Mouse (Mus musculus): ENCODE data around the gene Cdc42ep2. TPM values are rescaled to one million over a fixed set of nuclear protein-coding genes. Genes with fewer than 3 reads are reported as not detected.

Gene Cdc42ep2
- not detected in 2 replicates for polyA plus RNA-seq (2012; ENCODE audit: insufficient read depth, insufficient read length, low replicate concordance, missing spikeins)

DNA sequence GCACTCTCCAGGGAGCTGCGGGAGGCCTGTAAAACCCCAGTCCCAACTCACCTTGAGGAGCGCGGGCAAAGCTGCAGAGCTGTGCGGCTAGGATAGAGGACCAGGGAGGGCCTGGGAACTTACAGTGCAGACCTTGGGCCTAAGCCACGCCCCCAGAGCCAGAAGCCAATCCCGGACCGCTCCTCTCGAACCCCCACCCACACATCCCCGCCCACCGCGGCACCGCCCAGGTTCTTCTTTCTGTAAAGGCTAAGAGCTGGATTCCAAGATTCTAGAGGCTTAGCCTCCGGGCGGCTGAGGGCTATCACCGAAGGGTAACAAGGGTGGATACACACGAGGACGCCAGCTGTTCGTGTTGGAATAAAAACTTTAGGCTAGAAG, at the start of gene Cdc42ep2:
TSS of gene Cdc42ep2 (minus strand) at position 104 of the 381 bp plus-strand sequence.
- TF ChIP-seq CTCF (IDR thresholded peaks at IDR 0.05; ENCODE audit: insufficient read depth, low read depth, low read length) (no peak), POLR2A (IDR thresholded peaks at IDR 0.05; ENCODE audit: insufficient read depth, low read depth, low read length) (no peak; the same call in 1 of the 2 replicates)
- peak within 1 kb of the TSS; percentile 52 for H3K4me3 ChIP-seq (ENCODE audit: insufficient read depth, low read depth, low read length)
- no peak within 1 kb of the TSS; the same call in 1 of the 2 replicates for H3K27ac ChIP-seq (ENCODE audit: insufficient read depth, low read depth, low read length)
- WGBS = under 1% methylated on average over 18 of the region's 18 CpGs
- H3K4me1 ChIP-seq (ENCODE audit: control insufficient read depth, insufficient read depth, low read length) = peaks cover 11% of the 10 kb centered on the region; the same call in 1 of the 2 replicates

DNA sequence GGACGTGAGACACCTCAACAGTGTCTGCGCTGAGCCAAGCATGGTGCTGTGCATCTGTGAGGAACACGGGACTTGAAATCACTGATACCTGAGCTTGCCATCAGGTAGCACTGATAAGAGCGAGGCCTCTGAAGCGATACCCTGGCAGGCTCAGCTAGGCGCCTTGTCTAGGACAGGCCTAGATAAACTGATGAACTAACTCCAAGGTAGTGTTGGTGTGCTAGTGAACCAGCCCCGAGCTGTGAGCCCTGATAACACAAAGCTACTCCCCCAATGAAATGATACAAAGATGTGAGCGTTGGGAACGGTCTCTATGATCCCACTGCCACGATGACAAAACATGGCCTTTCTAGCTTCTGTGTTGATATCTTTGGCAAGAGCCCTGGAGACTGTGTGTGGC, 43.0 kb upstream of the Cdc42ep2 start:
- TF ChIP-seq POLR2A (IDR thresholded peaks at IDR 0.05; ENCODE audit: insufficient read depth, low read depth, low read length) (no peak), CTCF (IDR thresholded peaks at IDR 0.05; ENCODE audit: insufficient read depth, low read depth, low read length) (no peak)
- Histone ChIP-seq H3K4me3 (ENCODE audit: insufficient read depth, low read depth, low read length) (no peak overlapping the region), H3K27ac (ENCODE audit: insufficient read depth, low read depth, low read length) (no peak overlapping the region), H3K4me1 (ENCODE audit: control insufficient read depth, insufficient read depth, low read length) (no peaks in the 10 kb centered on the region)
- WGBS = 89% methylated on average over 10 of the region's 10 CpGs

DNA sequence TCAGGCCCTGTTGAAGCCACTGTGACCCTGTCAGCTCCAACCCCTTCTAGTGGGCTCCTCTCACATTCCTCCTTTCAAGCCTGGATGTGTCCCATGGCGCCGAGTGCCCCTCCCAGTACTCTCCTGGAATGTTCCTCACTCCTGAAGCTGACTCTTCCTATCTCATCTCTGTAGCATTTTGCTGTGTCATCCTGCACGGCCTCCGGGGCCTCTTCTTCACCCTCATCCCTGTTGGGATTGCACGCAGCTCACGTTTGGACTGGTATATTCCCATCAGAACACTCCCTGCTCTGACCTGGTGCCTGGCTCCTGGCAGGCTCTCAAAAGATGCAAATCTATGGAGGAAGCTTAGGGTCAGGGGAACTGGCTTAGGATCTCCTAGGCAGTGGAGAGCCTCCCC, 42.2 kb upstream of the Cdc42ep2 start:
- no peak for TF ChIP-seq CTCF (IDR thresholded peaks at IDR 0.05; ENCODE audit: insufficient read depth, low read depth, low read length)
- TF ChIP-seq POLR2A (IDR thresholded peaks at IDR 0.05; ENCODE audit: insufficient read depth, low read depth, low read length) = no peak
- no peaks in the 10 kb centered on the region for H3K4me1 ChIP-seq (ENCODE audit: control insufficient read depth, insufficient read depth, low read length)
- no peak overlapping the region for H3K27ac ChIP-seq (ENCODE audit: insufficient read depth, low read depth, low read length)
- 81% methylated on average over 6 of the region's 6 CpGs for WGBS
- H3K4me3 ChIP-seq (ENCODE audit: insufficient read depth, low read depth, low read length) = no peak overlapping the region

DNA sequence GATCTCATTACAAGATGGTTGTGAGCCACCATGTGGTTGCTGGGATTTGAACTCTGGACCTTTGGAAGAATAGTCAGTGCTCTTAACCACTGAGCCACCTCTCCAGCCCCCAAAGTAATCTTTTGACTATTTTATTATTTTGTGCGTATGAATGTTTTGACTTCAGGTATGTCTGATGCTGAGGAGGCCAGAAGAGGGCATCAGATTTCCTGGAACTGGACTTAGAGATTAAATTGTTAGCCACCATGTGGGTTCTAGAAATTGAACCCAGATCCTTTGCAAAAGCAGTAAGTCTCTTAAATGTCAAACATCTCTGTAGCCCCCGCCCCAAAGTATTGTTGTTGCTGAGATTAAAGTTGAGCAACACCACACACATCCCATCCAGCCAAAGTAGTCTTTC, 41.3 kb upstream of the Cdc42ep2 start:
- 94% methylated on average over 2 of the region's 2 CpGs for WGBS
- H3K4me1 ChIP-seq (ENCODE audit: control insufficient read depth, insufficient read depth, low read length) = no peaks in the 10 kb centered on the region
- no peak for TF ChIP-seq CTCF (IDR thresholded peaks at IDR 0.05; ENCODE audit: insufficient read depth, low read depth, low read length)
- no peak for TF ChIP-seq POLR2A (IDR thresholded peaks at IDR 0.05; ENCODE audit: insufficient read depth, low read depth, low read length)

DNA sequence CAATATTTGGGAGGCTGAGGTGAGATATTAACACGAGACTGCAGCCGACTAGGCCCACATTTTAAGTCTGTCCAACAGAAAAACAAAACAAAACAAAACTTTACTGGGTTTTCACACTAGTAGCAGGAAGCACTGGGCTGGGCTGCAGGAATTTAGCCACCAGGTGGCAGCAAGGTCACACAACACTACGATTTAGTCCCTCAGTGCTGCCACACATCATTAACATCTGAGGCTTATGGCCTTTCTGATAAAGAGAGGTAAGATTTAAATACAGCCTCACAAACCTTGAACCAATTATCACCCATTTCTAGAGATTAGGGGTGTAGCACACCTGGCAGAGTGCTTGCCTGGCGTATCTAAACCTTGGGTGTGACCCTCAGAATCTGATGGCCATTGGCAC, 40.7 kb upstream of the Cdc42ep2 start:
- H3K4me3 ChIP-seq (ENCODE audit: insufficient read depth, low read depth, low read length) = no peak overlapping the region
- TF ChIP-seq POLR2A (IDR thresholded peaks at IDR 0.05; ENCODE audit: insufficient read depth, low read depth, low read length) (no peak), CTCF (IDR thresholded peaks at IDR 0.05; ENCODE audit: insufficient read depth, low read depth, low read length) (no peak)
- H3K4me1 ChIP-seq (ENCODE audit: control insufficient read depth, insufficient read depth, low read length) = no peaks in the 10 kb centered on the region
- no peak overlapping the region for H3K27ac ChIP-seq (ENCODE audit: insufficient read depth, low read depth, low read length)
- WGBS = 13% methylated on average over 4 of the region's 4 CpGs

More for the DNA sequence above, 41.3 kb upstream of the Cdc42ep2 start:
- H3K27ac ChIP-seq (ENCODE audit: insufficient read depth, low read depth, low read length) = no peak overlapping the region
- no peak overlapping the region for H3K4me3 ChIP-seq (ENCODE audit: insufficient read depth, low read depth, low read length)

DNA sequence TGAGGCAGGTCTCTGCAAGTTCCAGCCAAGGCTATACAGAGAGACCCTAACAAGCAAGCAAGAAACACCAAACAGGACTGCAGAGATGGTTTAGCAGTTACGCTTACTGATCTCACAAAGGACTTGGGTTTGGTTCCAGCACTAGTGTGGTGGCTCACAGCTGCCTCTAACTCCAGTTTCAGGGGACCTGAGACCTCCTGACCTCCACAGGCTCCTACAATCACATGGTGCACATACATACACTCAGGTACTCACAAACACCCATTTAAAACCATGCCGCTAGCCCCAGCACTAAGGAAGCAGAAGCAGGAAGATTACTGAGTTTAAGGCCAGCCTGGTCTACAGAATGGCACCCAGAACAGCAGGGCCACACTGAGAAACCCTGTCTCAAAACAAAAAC, 40.2 kb upstream of the Cdc42ep2 start:
- Histone ChIP-seq H3K4me3 (ENCODE audit: insufficient read depth, low read depth, low read length) (no peak overlapping the region), H3K27ac (ENCODE audit: insufficient read depth, low read depth, low read length) (no peak overlapping the region), H3K4me1 (ENCODE audit: control insufficient read depth, insufficient read depth, low read length) (no peaks in the 10 kb centered on the region)
- 87% methylated on average over 2 of the region's 2 CpGs for WGBS
- TF ChIP-seq CTCF (IDR thresholded peaks at IDR 0.05; ENCODE audit: insufficient read depth, low read depth, low read length) = no peak
- no peak for TF ChIP-seq POLR2A (IDR thresholded peaks at IDR 0.05; ENCODE audit: insufficient read depth, low read depth, low read length)

DNA sequence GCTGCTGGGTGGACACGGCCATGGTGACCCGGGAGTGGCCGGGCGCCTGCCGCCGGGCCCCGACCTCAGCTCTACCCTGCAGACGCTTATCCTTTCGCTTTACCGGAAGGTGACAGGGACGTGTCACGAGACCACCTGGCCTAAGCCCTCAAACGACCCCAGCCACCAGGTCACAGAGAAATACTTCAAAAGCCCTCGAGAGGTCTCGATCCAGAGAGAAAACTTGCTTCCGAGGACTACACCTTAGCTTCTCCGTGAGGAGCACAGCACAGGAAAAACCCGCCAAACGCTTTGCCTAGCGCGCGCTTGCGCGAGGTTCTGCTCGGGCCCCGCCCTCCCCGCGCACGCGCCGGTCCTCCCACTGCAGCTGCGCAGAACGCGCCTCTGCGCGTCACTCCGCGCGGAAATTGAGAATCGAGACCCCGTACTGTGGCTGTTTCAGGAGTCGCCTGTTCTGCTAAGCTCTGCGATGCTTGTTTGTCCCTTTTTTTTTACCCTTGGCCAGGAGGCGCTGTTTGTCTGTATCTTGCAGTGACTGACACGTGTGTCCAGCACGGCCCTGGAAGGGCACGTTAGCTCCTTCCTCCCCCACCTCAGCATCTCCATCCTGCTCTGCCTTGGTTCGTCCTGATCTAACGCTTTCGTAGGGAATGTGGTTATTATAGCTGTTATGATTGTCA, 39.4 kb upstream of the Cdc42ep2 start, which contains the start of gene Pola2:
TSS of gene Pola2 (minus strand) at position 320 of the 680 bp plus-strand sequence.
- H3K27ac ChIP-seq (ENCODE audit: insufficient read depth, low read depth, low read length) = no peak within 1 kb of the TSS
- H3K4me3 ChIP-seq (ENCODE audit: insufficient read depth, low read depth, low read length) = peak within 1 kb of the TSS; percentile 50
- WGBS = under 1% methylated on average over 50 of the region's 50 CpGs
- peak; percentile 80 for TF ChIP-seq POLR2A (IDR thresholded peaks at IDR 0.05; ENCODE audit: insufficient read depth, low read depth, low read length)
- TF ChIP-seq CTCF (IDR thresholded peaks at IDR 0.05; ENCODE audit: insufficient read depth, low read depth, low read length) = no peak
- H3K4me1 ChIP-seq (ENCODE audit: control insufficient read depth, insufficient read depth, low read length) = no peaks in the 10 kb centered on the region

DNA sequence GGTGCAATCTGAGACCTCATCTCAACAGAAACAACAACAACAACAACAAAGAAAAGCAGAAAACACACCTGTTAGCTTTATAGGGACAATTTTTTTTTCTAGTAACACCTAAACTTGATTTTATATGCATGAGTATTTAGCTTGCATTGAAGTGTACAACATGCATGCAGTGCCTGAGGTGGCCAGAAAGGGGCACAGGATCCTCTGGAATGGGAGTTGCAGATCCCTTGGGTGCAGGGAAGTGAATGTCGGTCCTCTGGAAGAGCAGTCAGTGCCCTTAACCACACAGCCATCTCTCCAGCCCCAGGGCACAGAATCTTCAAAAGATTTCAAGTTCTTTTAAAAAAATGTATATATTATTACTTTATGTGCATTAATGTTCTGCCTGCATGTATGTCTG, 38.0 kb upstream of the Cdc42ep2 start:
- Histone ChIP-seq H3K4me1 (ENCODE audit: control insufficient read depth, insufficient read depth, low read length) (no peaks in the 10 kb centered on the region), H3K4me3 (ENCODE audit: insufficient read depth, low read depth, low read length) (no peak overlapping the region), H3K27ac (ENCODE audit: insufficient read depth, low read depth, low read length) (no peak overlapping the region)
- TF ChIP-seq POLR2A (IDR thresholded peaks at IDR 0.05; ENCODE audit: insufficient read depth, low read depth, low read length) (no peak), CTCF (IDR thresholded peaks at IDR 0.05; ENCODE audit: insufficient read depth, low read depth, low read length) (no peak)
- WGBS = 24% methylated on average over 1 of the region's 1 CpGs

DNA sequence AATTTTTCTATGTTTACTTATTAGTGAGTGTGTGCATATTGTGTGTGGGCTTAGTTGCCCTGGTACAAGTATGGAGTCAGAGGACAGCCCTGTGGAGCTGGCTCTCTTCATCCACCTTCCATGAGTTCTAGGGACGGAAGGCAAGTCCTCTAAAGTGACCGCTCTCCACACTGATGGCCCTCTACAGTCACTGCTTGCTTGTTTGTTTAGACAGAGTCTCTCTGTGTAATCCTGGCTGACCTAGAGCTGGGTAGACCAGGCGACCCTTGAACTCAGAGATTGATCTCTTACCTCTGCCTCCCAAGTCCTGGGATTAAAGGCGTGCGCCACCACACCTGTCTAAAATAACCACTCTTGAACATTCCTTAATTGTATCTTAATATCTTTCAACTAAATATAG, 32.8 kb upstream of the Cdc42ep2 start:
- Histone ChIP-seq H3K4me3 (ENCODE audit: insufficient read depth, low read depth, low read length) (no peak overlapping the region), H3K4me1 (ENCODE audit: control insufficient read depth, insufficient read depth, low read length) (no peaks in the 10 kb centered on the region), H3K27ac (ENCODE audit: insufficient read depth, low read depth, low read length) (no peak overlapping the region)
- no peak for TF ChIP-seq CTCF (IDR thresholded peaks at IDR 0.05; ENCODE audit: insufficient read depth, low read depth, low read length)
- TF ChIP-seq POLR2A (IDR thresholded peaks at IDR 0.05; ENCODE audit: insufficient read depth, low read depth, low read length) = no peak
- WGBS = 91% methylated on average over 5 of the region's 5 CpGs
